Mouse (Mus musculus) small intestine, adult 2 months (tissue): Measurements from ENCODE around the gene Habp4.

Experiments used
- CTCF ChIP-seq: fragments of 200-500 bp; IDR thresholded peaks from 2 replicates; pipeline ENCODE4 v1.5.1; 2012; ENCODE audit warnings: low read depth, mild to moderate bottlenecking, control low read depth, inconsistent platforms, low read length, moderate library complexity, mixed read lengths; ENCODE audit not compliant: insufficient replicate concordance, insufficient read length; ENCODE audit errors: extremely low read depth
- POLR2A ChIP-seq: fragments of 200-500 bp; IDR thresholded peaks from 2 replicates; pipeline ENCODE4 v1.6.1; 2012; ENCODE audit warnings: low read depth, mild to moderate bottlenecking, control low read depth, inconsistent platforms, low read length, moderate library complexity

- TF ChIP-seq POLR2A (no peak), CTCF (no peak)
Observed at GRCm38 (mm10) chr13:64187065-64187464, 25.4 kb downstream of the Habp4 start.
